Mouse (Mus musculus): ENCODE results near the gene Ift172. TPM values are rescaled to one million over a fixed set of nuclear protein-coding genes. Genes with fewer than 3 reads are reported as not detected.

The Ift172 gene
- 27.6 and 67.0 TPM in 2 replicates for total RNA-seq (2017)

DNA sequence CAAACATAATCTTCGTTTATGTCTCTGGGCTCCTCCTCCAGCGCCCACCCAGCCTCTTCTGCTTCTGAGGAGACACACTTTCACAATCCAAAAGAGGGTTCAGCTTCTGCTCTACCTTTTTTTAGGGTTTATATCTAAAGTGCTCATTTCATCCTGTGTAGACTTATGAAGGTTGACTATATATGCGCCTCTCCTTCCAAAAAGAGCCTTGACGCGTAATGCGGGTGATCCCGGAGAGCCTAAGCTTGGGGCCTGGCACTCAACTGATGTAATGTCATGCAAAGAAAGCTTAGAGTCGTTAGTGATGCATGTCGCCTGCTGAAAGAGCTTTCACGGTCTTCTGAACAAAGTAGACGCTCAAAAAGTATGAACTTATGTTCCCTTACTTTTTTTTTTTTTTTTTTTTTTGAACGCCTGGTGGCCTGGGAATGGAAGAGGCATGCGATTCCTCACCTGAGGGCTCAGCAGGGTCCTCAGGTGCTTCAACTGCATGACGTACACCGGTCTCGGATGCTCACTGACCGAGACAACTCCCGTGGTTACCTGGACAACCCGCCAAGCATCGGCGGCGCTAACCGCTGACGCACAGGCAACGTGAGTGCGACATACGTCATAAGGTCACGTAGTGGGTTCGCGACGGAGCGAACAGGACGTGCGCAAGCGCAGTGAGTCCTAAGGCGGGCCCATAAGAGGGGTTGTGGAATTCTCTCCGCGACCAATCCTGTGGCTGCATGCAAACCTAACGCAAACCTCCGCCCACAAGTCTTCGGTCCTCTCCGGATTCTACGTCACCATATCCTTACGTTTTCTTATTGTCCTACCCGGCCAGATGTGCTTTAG is at the start of gene Ift172:
Gene Ift172 (minus strand): TSS at position 596 of the 840 bp plus-strand sequence.
- peak; percentile 92 to 96 for ATAC-seq (replicated peaks in 1 of 2; ENCODE audit: insufficient read depth in 1 of 2, low FRiP score in 2 of 2, low TSS enrichment in 1 of 2, low read depth in 1 of 2, poor library complexity in 2 of 2, severe bottlenecking in 2 of 2)

DNA sequence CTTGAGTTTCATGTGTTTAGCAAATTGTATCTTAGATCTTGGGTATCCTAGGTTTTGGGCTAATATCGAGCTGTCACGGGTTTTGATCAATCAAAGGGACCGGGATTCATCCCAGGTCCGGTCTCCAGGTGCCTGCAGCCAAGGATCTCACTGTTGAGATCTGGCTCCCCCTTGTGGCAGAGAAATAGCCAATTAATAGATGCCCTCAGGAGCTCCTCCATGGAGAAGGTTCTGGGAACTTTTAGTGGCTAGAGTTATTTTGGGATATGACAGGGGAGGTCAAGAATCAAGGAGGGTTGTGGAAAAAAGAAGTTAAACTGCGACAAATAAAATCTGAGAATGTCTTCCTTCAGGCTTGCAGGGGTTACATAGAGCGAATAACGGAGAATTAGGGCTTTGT is 37.3 kb upstream of the Ift172 start:
- peak in 1 of 2 experiments; percentile 49; a peak in 1 of 4 replicates for ATAC-seq (replicated peaks in 1 of 2; ENCODE audit: insufficient read depth in 1 of 2, low FRiP score in 2 of 2, low TSS enrichment in 1 of 2, low read depth in 1 of 2, poor library complexity in 2 of 2, severe bottlenecking in 2 of 2)

- peak in 1 of 2 experiments; percentile 32; a peak in 1 of 4 replicates for ATAC-seq (replicated peaks in 1 of 2; ENCODE audit: insufficient read depth in 1 of 2, low FRiP score in 2 of 2, low TSS enrichment in 1 of 2, low read depth in 1 of 2, poor library complexity in 2 of 2, severe bottlenecking in 2 of 2)
These were observed 35.9 kb upstream of the Ift172 start for GRCm38 (mm10) chr5:31326850-31327249.

- no peak for ATAC-seq (replicated peaks in 1 of 2; ENCODE audit: insufficient read depth in 1 of 2, low FRiP score in 2 of 2, low TSS enrichment in 1 of 2, low read depth in 1 of 2, poor library complexity in 2 of 2, severe bottlenecking in 2 of 2)
These were observed 33.2 kb upstream of the Ift172 start for GRCm38 (mm10) chr5:31324085-31324484.

GRCm38 (mm10) chr5:31322776-31323175 is 31.9 kb upstream of the Ift172 start:
- no peak for ATAC-seq (replicated peaks in 1 of 2; ENCODE audit: insufficient read depth in 1 of 2, low FRiP score in 2 of 2, low TSS enrichment in 1 of 2, low read depth in 1 of 2, poor library complexity in 2 of 2, severe bottlenecking in 2 of 2)

GRCm38 (mm10) chr5:31312806-31313205 is 21.9 kb upstream of the Ift172 start:
- no peak for ATAC-seq (replicated peaks in 1 of 2; ENCODE audit: insufficient read depth in 1 of 2, low FRiP score in 2 of 2, low TSS enrichment in 1 of 2, low read depth in 1 of 2, poor library complexity in 2 of 2, severe bottlenecking in 2 of 2)

DNA sequence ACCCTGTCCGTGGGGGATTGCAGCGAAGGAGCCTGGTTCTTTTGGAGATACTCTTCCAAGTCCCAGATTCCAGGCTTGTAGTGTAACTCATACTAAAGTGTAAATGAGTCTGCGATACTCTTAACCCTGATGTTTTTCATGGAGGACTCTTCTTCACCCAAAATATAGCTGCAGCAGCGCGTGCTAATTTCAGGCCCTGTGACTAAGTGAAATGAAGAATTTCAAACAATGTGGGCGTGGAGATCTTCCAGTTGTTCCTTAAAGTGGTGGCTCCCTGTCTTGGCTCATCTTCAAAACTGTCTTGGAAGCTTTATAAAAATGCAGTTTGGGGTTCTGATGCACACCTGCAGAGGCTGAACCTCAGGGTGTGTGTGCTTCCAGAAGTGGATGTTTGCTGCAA is 12.2 kb upstream of the Ift172 start:
- no peak for ATAC-seq (replicated peaks in 1 of 2; ENCODE audit: insufficient read depth in 1 of 2, low FRiP score in 2 of 2, low TSS enrichment in 1 of 2, low read depth in 1 of 2, poor library complexity in 2 of 2, severe bottlenecking in 2 of 2)

- ATAC-seq (replicated peaks in 1 of 2; ENCODE audit: insufficient read depth in 1 of 2, low FRiP score in 2 of 2, low TSS enrichment in 1 of 2, low read depth in 1 of 2, poor library complexity in 2 of 2, severe bottlenecking in 2 of 2) = no peak
These were observed 10.9 kb upstream of the Ift172 start for GRCm38 (mm10) chr5:31301866-31302265.

- ATAC-seq (replicated peaks in 1 of 2; ENCODE audit: insufficient read depth in 1 of 2, low FRiP score in 2 of 2, low TSS enrichment in 1 of 2, low read depth in 1 of 2, poor library complexity in 2 of 2, severe bottlenecking in 2 of 2) = no peak
These were observed 7.6 kb upstream of the Ift172 start for GRCm38 (mm10) chr5:31298486-31298885.

DNA sequence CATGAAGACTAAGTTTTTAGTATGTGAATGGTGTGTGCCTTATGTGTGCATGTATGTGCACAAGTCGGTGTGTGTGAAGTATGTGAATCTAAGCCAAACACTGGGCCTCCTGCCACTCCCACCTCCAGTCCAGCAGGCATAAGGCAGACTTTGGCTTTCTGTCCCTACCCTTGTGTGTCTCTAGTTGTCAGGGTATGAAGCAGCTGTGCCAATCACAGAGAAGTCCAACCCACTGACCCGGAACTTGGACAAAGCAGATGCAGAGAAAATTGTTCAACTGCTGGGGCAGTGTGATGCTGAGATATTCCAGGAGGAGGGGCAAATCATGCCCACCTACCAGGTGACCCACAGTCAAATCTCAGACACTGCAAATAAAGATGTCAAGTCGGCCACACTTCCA is 7.1 kb upstream of the Ift172 start:
- no peak for ATAC-seq (replicated peaks in 1 of 2; ENCODE audit: insufficient read depth in 1 of 2, low FRiP score in 2 of 2, low TSS enrichment in 1 of 2, low read depth in 1 of 2, poor library complexity in 2 of 2, severe bottlenecking in 2 of 2)

GRCm38 (mm10) chr5:31297047-31297757 is 6.3 kb upstream of the Ift172 start, which contains the start of gene Gckr:
Gene Gckr (plus strand): TSS chr5:31297443.
- ATAC-seq (replicated peaks in 1 of 2; ENCODE audit: insufficient read depth in 1 of 2, low FRiP score in 2 of 2, low TSS enrichment in 1 of 2, low read depth in 1 of 2, poor library complexity in 2 of 2, severe bottlenecking in 2 of 2) = no peak

GRCm38 (mm10) chr5:31295606-31296141 is 4.8 kb upstream of the Ift172 start, which contains the start of gene Fndc4:
Gene Fndc4 (minus strand): TSS chr5:31296080.
- ATAC-seq (replicated peaks in 1 of 2; ENCODE audit: insufficient read depth in 1 of 2, low FRiP score in 2 of 2, low TSS enrichment in 1 of 2, low read depth in 1 of 2, poor library complexity in 2 of 2, severe bottlenecking in 2 of 2) = no peak

DNA sequence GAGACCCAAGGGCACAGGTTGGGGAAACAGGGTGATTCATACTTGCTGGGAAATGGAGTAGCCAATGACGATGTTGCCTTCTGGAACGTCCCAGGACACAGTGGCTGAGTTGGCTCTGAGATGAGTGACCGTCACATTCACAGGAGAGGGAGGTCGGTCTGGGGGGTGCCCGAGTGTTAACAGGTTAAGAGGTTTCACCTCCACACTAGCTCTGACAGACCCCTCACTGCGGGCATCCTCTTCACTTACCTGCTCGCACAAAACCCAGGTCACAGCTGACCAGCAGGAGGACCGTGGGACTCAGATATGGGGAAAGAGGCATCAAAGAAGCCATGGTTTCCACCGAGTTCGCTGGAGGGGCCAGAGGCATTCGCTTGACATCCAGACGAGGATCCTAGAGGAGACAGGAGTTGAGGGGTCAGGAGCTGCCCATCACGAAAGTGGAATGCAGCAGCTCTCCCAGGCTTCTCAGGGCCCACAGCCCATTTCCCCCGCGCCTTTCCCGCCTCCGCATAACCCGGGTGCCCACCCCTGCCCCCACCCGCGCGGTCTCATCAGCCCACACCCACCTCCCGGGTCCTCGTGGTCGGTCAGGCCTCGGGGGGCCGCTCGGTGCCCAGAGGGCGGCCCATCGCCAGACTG is 4.2 kb upstream of the Ift172 start:
- no peak for ATAC-seq (replicated peaks in 1 of 2; ENCODE audit: insufficient read depth in 1 of 2, low FRiP score in 2 of 2, low TSS enrichment in 1 of 2, low read depth in 1 of 2, poor library complexity in 2 of 2, severe bottlenecking in 2 of 2)

DNA sequence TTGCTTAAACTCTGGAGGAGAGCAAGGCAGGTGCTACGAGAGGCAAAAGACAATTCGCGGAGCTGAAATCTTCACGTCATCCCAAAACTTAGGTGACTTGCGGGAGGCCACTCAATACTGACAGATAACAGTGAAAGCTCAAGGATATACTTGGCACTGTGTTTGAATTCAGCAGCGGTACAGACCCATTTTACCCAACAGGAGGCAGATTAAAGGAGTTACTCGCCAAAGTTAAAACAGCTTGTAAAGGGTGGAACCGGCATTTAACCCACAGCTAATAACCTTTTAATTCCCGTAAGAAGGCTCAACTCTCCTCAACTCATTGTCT is 409 bp upstream of the Ift172 start:
- ATAC-seq (replicated peaks in 1 of 2; ENCODE audit: insufficient read depth in 1 of 2, low FRiP score in 2 of 2, low TSS enrichment in 1 of 2, low read depth in 1 of 2, poor library complexity in 2 of 2, severe bottlenecking in 2 of 2) = no peak

DNA sequence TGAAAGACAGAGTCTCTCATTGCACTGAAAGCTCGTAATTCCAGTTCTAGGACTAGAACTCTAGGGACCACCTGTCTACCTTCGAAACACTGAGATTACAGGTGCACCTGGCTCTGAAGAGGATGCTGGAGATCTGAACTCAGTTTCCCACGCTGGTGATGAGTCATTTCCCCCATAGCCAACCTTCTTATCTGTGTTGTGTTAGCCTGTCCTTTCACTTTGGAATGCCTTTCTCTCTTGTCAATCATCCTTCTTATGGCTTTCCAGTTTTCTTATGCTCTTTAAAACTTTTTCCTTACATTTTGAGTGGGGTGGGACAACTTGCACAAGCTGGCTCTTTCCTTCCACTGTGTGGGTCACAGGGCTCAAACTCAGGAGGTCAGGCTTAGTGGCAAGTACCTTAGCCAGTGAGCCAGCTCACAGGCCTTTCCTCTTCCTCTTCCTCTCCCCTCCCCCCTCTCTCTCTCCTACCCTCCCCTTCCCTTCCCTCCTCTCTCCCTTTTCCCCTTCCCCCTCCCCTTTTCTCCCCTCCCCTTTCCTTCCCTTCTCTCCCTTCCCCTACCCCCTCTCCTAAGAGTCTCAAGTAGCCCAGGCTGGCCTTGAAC is 1.2 kb downstream of the Ift172 start:
- no peak for ATAC-seq (replicated peaks in 1 of 2; ENCODE audit: insufficient read depth in 1 of 2, low FRiP score in 2 of 2, low TSS enrichment in 1 of 2, low read depth in 1 of 2, poor library complexity in 2 of 2, severe bottlenecking in 2 of 2)

DNA sequence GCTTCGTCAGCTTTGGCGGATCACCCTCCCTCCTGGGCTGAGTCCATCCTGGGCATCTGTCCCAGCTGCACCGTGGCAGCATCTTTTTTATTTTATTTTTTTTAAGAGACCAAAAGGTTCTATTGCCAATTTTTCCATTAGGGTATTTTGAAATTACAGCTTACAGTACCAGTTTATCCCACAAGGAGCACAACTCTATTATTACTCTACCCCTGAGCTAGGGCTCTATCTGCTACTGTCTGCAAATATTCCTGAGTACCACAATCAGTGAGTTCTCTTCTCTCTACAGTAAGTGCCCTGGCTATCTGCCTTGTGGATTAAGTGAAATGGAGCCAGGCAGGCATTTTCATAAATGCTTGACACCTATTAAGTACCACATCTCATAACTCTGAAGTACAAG is 2.3 kb downstream of the Ift172 start:
- no peak for ATAC-seq (replicated peaks in 1 of 2; ENCODE audit: insufficient read depth in 1 of 2, low FRiP score in 2 of 2, low TSS enrichment in 1 of 2, low read depth in 1 of 2, poor library complexity in 2 of 2, severe bottlenecking in 2 of 2)

- no peak for ATAC-seq (replicated peaks in 1 of 2; ENCODE audit: insufficient read depth in 1 of 2, low FRiP score in 2 of 2, low TSS enrichment in 1 of 2, low read depth in 1 of 2, poor library complexity in 2 of 2, severe bottlenecking in 2 of 2)
These were observed 2.7 kb downstream of the Ift172 start for GRCm38 (mm10) chr5:31288225-31288624.

All from hematopoietic stem cell, adult 5-6 weeks (primary cell).